Mouse (Mus musculus) intestine, postnatal 0 days (tissue): Measurements from ENCODE around the gene Men1. TPM values are rescaled to one million over a fixed set of nuclear protein-coding genes. Genes with fewer than 3 reads are reported as not detected.

Source experiments
- ATAC-seq: fragments of 200-750 bp; cut with Nextera tagmentation; 2 replicates; pipeline ENCODE4 v1.8.0; 2017; ENCODE audit warnings: mild to moderate bottlenecking, moderate TSS enrichment, moderate library complexity
- H3K27ac ChIP-seq: fragments of 300-500 bp; sonication (generic); 2 replicates; pipeline ENCODE4 v1.5.1; 2014; ENCODE audit warnings: mild to moderate bottlenecking, low read depth, low read length, moderate library complexity
- H3K27me3 ChIP-seq: fragments of 300-500 bp; sonication (generic); replicated peaks from 2 replicates; pipeline ENCODE4 v1.6.1; 2014; ENCODE audit warnings: low read length, mixed read lengths; ENCODE audit not compliant: control insufficient read depth, insufficient read depth
- H3K36me3 ChIP-seq: fragments of 300-500 bp; sonication (generic); 2 replicates; pipeline ENCODE4 v1.6.1; 2014; ENCODE audit warnings: mild to moderate bottlenecking, moderate library complexity; ENCODE audit not compliant: control insufficient read depth, insufficient read depth
- H3K4me1 ChIP-seq: fragments of 300-500 bp; sonication (generic); replicated peaks from 2 replicates; pipeline ENCODE4 v1.6.1; 2014; ENCODE audit warnings: antibody characterized with exemption, low read length, mixed read lengths; ENCODE audit not compliant: control insufficient read depth, insufficient read depth
- H3K4me2 ChIP-seq: fragments of 300-500 bp; sonication (generic); replicated peaks from 2 replicates; pipeline ENCODE4 v1.6.1; 2014; ENCODE audit warnings: low read depth, mild to moderate bottlenecking, moderate library complexity
- H3K4me3 ChIP-seq: fragments of 300-500 bp; sonication (generic); 2 replicates; pipeline ENCODE4 v1.5.1; 2014; ENCODE audit warnings: low read depth, low read length
- H3K9ac ChIP-seq: fragments of 300-500 bp; sonication (generic); 2 replicates; pipeline ENCODE4 v1.6.1; 2014; ENCODE audit warnings: mild to moderate bottlenecking, low read depth, low read length
- H3K9me3 ChIP-seq: fragments of 300-500 bp; sonication (generic); 2 replicates; pipeline ENCODE4 v1.6.1; 2016; ENCODE audit warnings: mixed run types; ENCODE audit not compliant: control insufficient read depth
- CTCF ChIP-seq: sonication (generic); IDR thresholded peaks from 2 replicates; pipeline ENCODE4 v1.5.1; 2016; ENCODE audit warnings: low read depth, mild to moderate bottlenecking, control low read depth, antibody characterized with exemption, moderate library complexity
- WGBS: fragments of 180-500 bp; shearing (Covaris S2); extraction: QIAGEN DNeasy Blood & Tissue Kit; methylation state at CpG from one replicate; pipeline ENCODE4 v1.1.7; 2014; 5-methylcytosine and 5-hydroxymethylcytosine counted together
- polyA plus RNA-seq: library from polyadenylated mRNA; unstranded; fragments of >200 nt; fragmentation: Nextera tagmentation; extraction: Ambion mirVana; gene quantifications from 2 replicates; pipeline ENCODE4 v1.2.1, GENCODE M21; 2015

Gene Men1
- polyA plus RNA-seq, 1 experiment from 2014 or later: 17.1 TPM

- H3K4me1 ChIP-seq: peaks cover 3% of the 10 kb centered on the region; the same call in 1 of the 2 replicates
- H3K9me3 ChIP-seq: no peaks in the 10 kb centered on the region
- no peak for TF ChIP-seq CTCF
- WGBS: 72% methylated on average over 6 of the region's 6 CpGs
- H3K4me3 ChIP-seq: no peak overlapping the region
- peaks cover 14% of the 10 kb centered on the region for H3K36me3 ChIP-seq
- no peak overlapping the region for H3K4me2 ChIP-seq
- no peak overlapping the region for H3K27ac ChIP-seq
- H3K9ac ChIP-seq: no peak overlapping the region
- no peak for ATAC-seq
- no peaks in the 10 kb centered on the region for H3K27me3 ChIP-seq
These were observed 30.9 kb upstream of the Men1 start for GRCm38 (mm10) chr19:6303831-6304230.

- TF ChIP-seq CTCF: peak; percentile 100
- no peak overlapping the region for H3K4me3 ChIP-seq
- 13% methylated on average over 5 of the region's 5 CpGs for WGBS
- H3K9me3 ChIP-seq: no peaks in the 10 kb centered on the region
- ATAC-seq: peak; percentile 54
- 0 out of 2 replicates have a peak overlapping the region, but pooled peaks have one; percentile 50 for H3K27ac ChIP-seq
- H3K4me2 ChIP-seq: no peak overlapping the region
- H3K4me1 ChIP-seq: peaks cover 3% of the 10 kb centered on the region; the same call in 1 of the 2 replicates
- H3K36me3 ChIP-seq: peaks cover 8% of the 10 kb centered on the region
- no peaks in the 10 kb centered on the region for H3K27me3 ChIP-seq
- no peak overlapping the region for H3K9ac ChIP-seq
These were observed 29.8 kb upstream of the Men1 start for GRCm38 (mm10) chr19:6304787-6305516.

GRCm38 (mm10) chr19:6305517-6306115 is 29.2 kb upstream of the Men1 start:
- Histone ChIP-seq H3K27ac (peak overlapping the region; percentile 88; the same call in 1 of the 2 replicates), H3K9me3 (no peaks in the 10 kb centered on the region), H3K4me1 (peaks cover 3% of the 10 kb centered on the region; the same call in 1 of the 2 replicates), H3K27me3 (no peaks in the 10 kb centered on the region), H3K36me3 (peaks cover 14% of the 10 kb centered on the region), H3K4me3 (peak overlapping the region; percentile 61), H3K9ac (peak overlapping the region; percentile 80; the same call in 1 of the 2 replicates), H3K4me2 (peak overlapping the region; percentile 76)
- 53% methylated on average over 8 of the region's 8 CpGs for WGBS
- TF ChIP-seq CTCF: no peak
- no peak for ATAC-seq

- Histone ChIP-seq H3K36me3 (peaks cover 16% of the 10 kb centered on the region), H3K27me3 (no peaks in the 10 kb centered on the region), H3K4me3 (peak within 1 kb of the TSS; percentile 61), H3K4me1 (peaks cover 3% of the 10 kb centered on the region; the same call in 1 of the 2 replicates), H3K9me3 (no peaks in the 10 kb centered on the region), H3K9ac (peak within 1 kb of the TSS; percentile 80), H3K4me2 (peak within 1 kb of the TSS; percentile 76), H3K27ac (peak within 1 kb of the TSS; percentile 88)
- ATAC-seq: peak; percentile 87
- under 1% methylated on average over 30 of the region's 38 CpGs for WGBS
- no peak for TF ChIP-seq CTCF
These were observed 28.6 kb upstream of the Men1 start, which contains the start of gene Cdc42bpg for GRCm38 (mm10) chr19:6306137-6306551. TSS of gene Cdc42bpg (plus strand) at chr19:6306456.

- Histone ChIP-seq H3K4me3 (peak overlapping the region; percentile 61), H3K9ac (peak overlapping the region; percentile 80), H3K9me3 (no peaks in the 10 kb centered on the region), H3K4me2 (peak overlapping the region; percentile 76), H3K27me3 (no peaks in the 10 kb centered on the region), H3K4me1 (peaks cover 3% of the 10 kb centered on the region; the same call in 1 of the 2 replicates), H3K27ac (peak overlapping the region; percentile 88), H3K36me3 (peaks cover 21% of the 10 kb centered on the region)
- peak; percentile 75 for ATAC-seq
- under 1% methylated on average over 33 of the region's 34 CpGs for WGBS
- peak; percentile 96 for TF ChIP-seq CTCF
These were observed 28.2 kb upstream of the Men1 start for GRCm38 (mm10) chr19:6306586-6306985.
